Mouse (Mus musculus): ENCODE data around the gene Gse1.

The Gse1 gene

GRCm38 (mm10) chr8:120562680-120563347 is 334.6 kb downstream of the Gse1 start:
- no peak for DNase-seq (ENCODE audit: extremely low read depth, low read depth, low spot score)

- no peak for DNase-seq (ENCODE audit: extremely low read depth, low read depth, low spot score)
Observed at GRCm38 (mm10) chr8:120563348-120563724, 335.1 kb downstream of the Gse1 start.

GRCm38 (mm10) chr8:120563851-120564837 is 335.9 kb downstream of the Gse1 start:
- peak; percentile 21 for DNase-seq (ENCODE audit: extremely low read depth, low read depth, low spot score)

- DNase-seq (ENCODE audit: extremely low read depth, low read depth, low spot score) = no peak
Observed at GRCm38 (mm10) chr8:120565151-120565711, 337.0 kb downstream of the Gse1 start.

GRCm38 (mm10) chr8:120566681-120567080 is 338.4 kb downstream of the Gse1 start:
- DNase-seq (ENCODE audit: extremely low read depth, low read depth, low spot score) = no peak

GRCm38 (mm10) chr8:120567731-120568130 is 339.5 kb downstream of the Gse1 start:
- DNase-seq (ENCODE audit: extremely low read depth, low read depth, low spot score) = no peak

- DNase-seq (ENCODE audit: extremely low read depth, low read depth, low spot score) = no peak
Observed at GRCm38 (mm10) chr8:120568164-120568798, 340.0 kb downstream of the Gse1 start.

- no peak for DNase-seq (ENCODE audit: extremely low read depth, low read depth, low spot score)
Observed at GRCm38 (mm10) chr8:120569123-120569522, 340.9 kb downstream of the Gse1 start.

GRCm38 (mm10) chr8:120569939-120570715 is 341.9 kb downstream of the Gse1 start:
- DNase-seq (ENCODE audit: extremely low read depth, low read depth, low spot score) = no peak

GRCm38 (mm10) chr8:120571561-120571960 is 343.3 kb downstream of the Gse1 start:
- DNase-seq (ENCODE audit: extremely low read depth, low read depth, low spot score) = no peak

- no peak for DNase-seq (ENCODE audit: extremely low read depth, low read depth, low spot score)
Observed at GRCm38 (mm10) chr8:120572534-120572933, 344.3 kb downstream of the Gse1 start.

- DNase-seq (ENCODE audit: extremely low read depth, low read depth, low spot score) = no peak
Observed at GRCm38 (mm10) chr8:120573866-120574265, 345.6 kb downstream of the Gse1 start.

- DNase-seq (ENCODE audit: extremely low read depth, low read depth, low spot score) = no peak
Observed at GRCm38 (mm10) chr8:120574941-120575340, 346.7 kb downstream of the Gse1 start.

GRCm38 (mm10) chr8:120575801-120576200 is 347.5 kb downstream of the Gse1 start:
- DNase-seq (ENCODE audit: extremely low read depth, low read depth, low spot score) = no peak

GRCm38 (mm10) chr8:120577821-120578220 is 349.6 kb downstream of the Gse1 start:
- no peak for DNase-seq (ENCODE audit: extremely low read depth, low read depth, low spot score)

GRCm38 (mm10) chr8:120580336-120581000 is 352.2 kb downstream of the Gse1 start:
- DNase-seq (ENCODE audit: extremely low read depth, low read depth, low spot score) = no peak

GRCm38 (mm10) chr8:120581329-120581728 is 353.1 kb downstream of the Gse1 start:
- DNase-seq (ENCODE audit: extremely low read depth, low read depth, low spot score) = no peak

GRCm38 (mm10) chr8:120581811-120582210 is 353.6 kb downstream of the Gse1 start:
- no peak for DNase-seq (ENCODE audit: extremely low read depth, low read depth, low spot score)

GRCm38 (mm10) chr8:120585521-120585920 is 357.3 kb downstream of the Gse1 start:
- DNase-seq (ENCODE audit: extremely low read depth, low read depth, low spot score) = no peak

Measured in fat pad, adult 2 months (tissue).